Mouse (Mus musculus) limb, embryonic 12.5 days (tissue): Measurements from ENCODE around the gene Figla. TPM values are rescaled to one million over a fixed set of nuclear protein-coding genes. Genes with fewer than 3 reads are reported as not detected.
"Not testable (repeated sequence)": the region's sequence is repeated elsewhere in the genome, so short reads cannot be mapped to it uniquely, and the experiment has no call there.

Experiments used
- ATAC-seq: fragments of 200-750 bp; cut with Nextera tagmentation; 2 replicates; pipeline ENCODE4 v1.8.0; 2017; ENCODE audit warnings: low read depth, moderate TSS enrichment; ENCODE audit not compliant: insufficient number of reproducible peaks, insufficient read depth, low FRiP score, low TSS enrichment
- H3K27ac ChIP-seq: fragments of 300-500 bp; sonication (generic); 2 replicates; pipeline ENCODE4 v1.5.1; 2016; ENCODE audit warnings: mild to moderate bottlenecking, moderate library complexity
- H3K27me3 ChIP-seq: fragments of 300-500 bp; sonication (generic); 2 replicates; pipeline ENCODE4 v1.6.1; 2016; ENCODE audit warnings: mild to moderate bottlenecking, moderate library complexity
- H3K36me3 ChIP-seq: fragments of 300-500 bp; sonication (generic); 2 replicates; pipeline ENCODE4 v1.6.1; 2016; ENCODE audit warnings: mild to moderate bottlenecking, moderate library complexity
- H3K4me1 ChIP-seq: fragments of 300-500 bp; sonication (generic); replicated peaks from 2 replicates; pipeline ENCODE4 v1.6.1; 2016
- H3K4me2 ChIP-seq: fragments of 300-500 bp; sonication (generic); 2 replicates; pipeline ENCODE4 v1.6.1; 2016; ENCODE audit warnings: mild to moderate bottlenecking, moderate library complexity
- H3K4me3 ChIP-seq: fragments of 300-500 bp; sonication (generic); replicated peaks from 2 replicates; pipeline ENCODE4 v1.5.1; 2016; ENCODE audit warnings: mild to moderate bottlenecking
- H3K9ac ChIP-seq: fragments of 300-500 bp; sonication (generic); replicated peaks from 2 replicates; pipeline ENCODE4 v1.6.1; 2016; ENCODE audit warnings: mild to moderate bottlenecking, moderate library complexity
- H3K9me3 ChIP-seq: fragments of 300-500 bp; sonication (generic); 2 replicates; pipeline ENCODE4 v1.6.1; 2016; ENCODE audit warnings: mild to moderate bottlenecking, moderate library complexity
- WGBS: fragments of 180-500 bp; shearing (Covaris S2); methylation state at CpG from one replicate; pipeline ENCODE4 v1.1.7; 2016; 5-methylcytosine and 5-hydroxymethylcytosine counted together
- polyA plus RNA-seq: library from polyadenylated mRNA; unstranded; fragments of >200 nt; fragmentation: Nextera tagmentation; extraction: Ambion mirVana; gene quantifications from 2 replicates; pipeline ENCODE4 v1.2.1, GENCODE M21; 2016

Gene Figla
- not detected in 2 replicates for polyA plus RNA-seq

DNA sequence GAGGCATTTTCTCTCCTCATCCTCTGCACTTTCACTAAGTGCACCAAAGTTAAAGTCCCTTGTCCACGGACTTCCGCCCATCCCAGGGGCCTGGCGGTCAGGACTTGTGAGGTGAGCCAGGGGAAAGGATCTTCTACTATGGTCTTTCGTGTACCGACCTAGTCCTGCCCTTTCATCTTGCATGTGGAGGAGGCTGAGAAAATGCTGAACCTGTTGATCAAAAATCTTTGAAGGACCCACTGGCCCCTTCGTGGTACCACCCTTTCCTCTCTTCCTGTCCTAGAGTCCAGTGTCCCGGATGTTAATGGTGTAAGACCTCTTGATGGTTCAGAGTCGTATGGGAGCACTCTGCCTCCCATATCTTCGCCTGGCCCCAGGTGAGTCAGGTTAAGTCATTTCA lies at the start of gene Figla:
Gene Figla, plus strand, starts transcription at position 301 of the 400 bp plus-strand sequence.
- H3K9me3 ChIP-seq: no peaks in the 10 kb centered on the region
- no peaks in the 10 kb centered on the region for H3K4me1 ChIP-seq
- ATAC-seq: no peak
- 83% methylated on average over 9 of the region's 9 CpGs for WGBS
- no peak within 1 kb of the TSS for H3K4me2 ChIP-seq
- H3K27me3 ChIP-seq: no peaks in the 10 kb centered on the region
- H3K36me3 ChIP-seq: no peaks in the 10 kb centered on the region
- no peak within 1 kb of the TSS for H3K4me3 ChIP-seq
- H3K9ac ChIP-seq: no peak within 1 kb of the TSS
- no peak within 1 kb of the TSS for H3K27ac ChIP-seq

GRCm38 (mm10) chr6:85966686-85967085 lies 49.3 kb upstream of the Figla start:
- H3K27ac ChIP-seq: no peak overlapping the region
- no peaks in the 10 kb centered on the region for H3K9me3 ChIP-seq
- no peaks in the 10 kb centered on the region for H3K27me3 ChIP-seq
- H3K9ac ChIP-seq: no peak overlapping the region
- ATAC-seq: no peak
- H3K4me2 ChIP-seq: no peak overlapping the region
- H3K4me3 ChIP-seq: no peak overlapping the region
- 0 out of 2 replicates have a peak, but pooled peaks cover 3% of the 10 kb centered on the region for H3K4me1 ChIP-seq
- H3K36me3 ChIP-seq: no peaks in the 10 kb centered on the region
- 71% methylated on average over 4 of the region's 4 CpGs for WGBS

DNA sequence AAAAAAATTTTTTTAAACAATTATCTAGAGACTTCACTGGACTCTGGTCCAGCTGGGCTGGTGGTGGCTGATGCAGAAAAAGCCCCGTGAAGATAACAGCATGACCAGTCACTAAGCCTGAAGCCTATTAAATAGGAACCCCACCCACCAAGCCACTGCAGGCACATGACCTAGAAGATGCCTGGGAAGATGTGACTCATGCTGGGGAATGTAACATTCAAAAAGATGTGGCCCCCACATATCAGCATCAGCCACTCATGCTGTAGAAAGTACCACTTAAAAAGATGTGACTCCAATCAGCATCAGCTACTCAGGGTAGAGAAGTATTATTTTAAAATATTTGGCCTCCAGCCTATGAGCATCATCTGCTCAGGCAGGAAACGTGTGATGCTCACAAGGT lies 46.1 kb upstream of the Figla start:
- no peak overlapping the region for H3K4me2 ChIP-seq
- ATAC-seq: no peak
- 73% methylated on average over 2 of the region's 2 CpGs for WGBS
- no peak overlapping the region for H3K27ac ChIP-seq
- H3K9me3 ChIP-seq: no peaks in the 10 kb centered on the region
- no peaks in the 10 kb centered on the region for H3K4me1 ChIP-seq
- H3K4me3 ChIP-seq: no peak overlapping the region
- H3K9ac ChIP-seq: no peak overlapping the region
- H3K27me3 ChIP-seq: no peaks in the 10 kb centered on the region; the same call in 1 of the 2 replicates
- no peaks in the 10 kb centered on the region for H3K36me3 ChIP-seq

DNA sequence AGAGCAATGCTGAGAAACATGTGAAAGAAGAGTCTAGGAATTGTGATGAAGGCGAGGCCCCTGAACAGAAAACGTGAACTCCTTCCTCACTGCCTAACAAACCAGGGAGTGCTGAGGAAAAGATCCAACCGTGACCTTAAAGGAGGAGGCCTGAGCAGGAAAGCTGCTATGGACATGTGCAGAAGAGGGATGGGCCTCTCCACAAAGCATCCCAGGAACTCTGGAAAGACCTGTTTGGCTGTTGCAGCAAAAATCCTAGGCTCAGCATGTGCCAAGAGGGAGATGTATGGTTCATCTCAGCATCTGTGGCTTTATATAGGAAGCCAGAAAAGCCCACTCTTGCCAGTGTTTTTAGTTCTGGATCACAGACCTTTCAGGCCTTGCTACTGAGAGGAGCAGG lies 43.3 kb upstream of the Figla start:
- no peak overlapping the region for H3K9ac ChIP-seq
- H3K4me3 ChIP-seq: no peak overlapping the region
- H3K4me1 ChIP-seq: no peaks in the 10 kb centered on the region
- no peak overlapping the region for H3K27ac ChIP-seq
- WGBS: 78% methylated on average over 3 of the region's 3 CpGs
- H3K4me2 ChIP-seq: no peak overlapping the region
- no peaks in the 10 kb centered on the region for H3K9me3 ChIP-seq
- ATAC-seq: no peak
- no peaks in the 10 kb centered on the region for H3K36me3 ChIP-seq
- H3K27me3 ChIP-seq: no peaks in the 10 kb centered on the region; the same call in 1 of the 2 replicates

GRCm38 (mm10) chr6:85973336-85973735 lies 42.6 kb upstream of the Figla start:
- Histone ChIP-seq H3K27me3 (no peaks in the 10 kb centered on the region; the same call in 1 of the 2 replicates), H3K4me2 (no peak overlapping the region), H3K4me3 (no peak overlapping the region), H3K9ac (no peak overlapping the region), H3K27ac (no peak overlapping the region), H3K4me1 (no peaks in the 10 kb centered on the region), H3K36me3 (no peaks in the 10 kb centered on the region), H3K9me3 (0 out of 2 replicates have a peak, but pooled peaks cover 1% of the 10 kb centered on the region)
- 69% methylated on average over 3 of the region's 3 CpGs for WGBS
- ATAC-seq: no peak

DNA sequence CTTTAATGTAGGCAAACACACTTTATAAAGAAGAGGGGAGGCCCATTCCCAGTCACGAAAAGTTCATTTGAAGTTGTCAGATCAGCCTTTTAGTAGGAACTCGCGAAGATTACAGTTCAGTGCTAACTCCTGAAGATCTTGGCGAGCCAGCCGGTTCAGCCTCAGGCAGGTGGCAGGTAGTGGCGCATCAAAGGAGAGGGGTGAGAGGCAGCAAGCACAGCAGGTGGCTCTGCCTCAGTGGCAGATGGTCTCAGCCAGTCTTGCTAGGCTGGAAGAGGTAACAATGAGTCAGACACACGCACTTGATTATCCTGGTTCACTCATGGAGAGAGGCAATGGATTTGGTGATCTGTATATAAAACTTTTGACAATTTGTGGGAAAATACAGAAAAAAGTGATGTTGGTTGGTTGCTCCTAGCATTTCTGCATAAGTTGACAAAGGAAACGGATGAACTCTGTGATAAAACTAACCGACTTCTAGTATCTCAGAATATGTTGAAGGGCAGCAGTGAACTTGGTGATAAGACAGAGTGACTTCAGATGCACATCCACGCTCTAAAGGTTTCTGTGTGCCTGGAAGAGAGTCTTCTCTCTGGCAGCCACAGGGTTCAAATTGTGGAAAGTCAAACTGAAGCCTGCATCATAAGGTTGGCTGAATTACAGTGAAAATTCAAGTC lies 40.9 kb upstream of the Figla start:
- Histone ChIP-seq H3K4me1 (no peaks in the 10 kb centered on the region), H3K27ac (no peak overlapping the region), H3K4me2 (no peak overlapping the region), H3K4me3 (no peak overlapping the region), H3K36me3 (no peaks in the 10 kb centered on the region), H3K9me3 (peaks cover 8% of the 10 kb centered on the region), H3K27me3 (no peaks in the 10 kb centered on the region; the same call in 1 of the 2 replicates), H3K9ac (no peak overlapping the region)
- WGBS: 43% methylated on average over 10 of the region's 10 CpGs
- ATAC-seq: no peak

DNA sequence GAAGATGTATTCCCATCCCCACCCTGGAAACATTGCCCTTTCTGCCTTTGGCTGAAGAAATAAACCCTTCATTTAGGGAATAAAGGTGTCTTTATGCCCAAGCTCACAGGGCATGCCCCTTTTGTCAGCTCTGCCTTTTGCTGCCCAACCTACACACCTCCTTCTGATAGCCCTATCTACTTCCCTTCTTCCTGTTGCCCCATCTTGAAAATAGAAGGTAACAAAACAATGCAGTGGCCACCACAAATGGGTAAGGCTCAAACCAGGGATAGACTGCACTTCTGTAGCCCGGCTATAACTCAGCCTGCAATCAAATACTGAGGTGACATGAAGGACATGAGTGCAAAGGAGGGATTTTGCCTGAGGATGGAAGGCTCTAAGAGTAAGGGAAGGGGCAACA lies 40.2 kb upstream of the Figla start:
- H3K27me3 ChIP-seq: no peaks in the 10 kb centered on the region; the same call in 1 of the 2 replicates
- no peak for ATAC-seq
- peaks cover 8% of the 10 kb centered on the region for H3K9me3 ChIP-seq
- H3K4me1 ChIP-seq: no peaks in the 10 kb centered on the region
- no peak overlapping the region for H3K4me3 ChIP-seq
- H3K27ac ChIP-seq: no peak overlapping the region
- no peaks in the 10 kb centered on the region for H3K36me3 ChIP-seq
- H3K4me2 ChIP-seq: no peak overlapping the region
- no peak overlapping the region for H3K9ac ChIP-seq
- WGBS: 86% methylated on average over 1 of the region's 1 CpGs

GRCm38 (mm10) chr6:85976242-85976641 lies 39.7 kb upstream of the Figla start:
- WGBS: 92% methylated on average over 5 of the region's 5 CpGs
- H3K27ac ChIP-seq: no peak overlapping the region
- H3K4me3 ChIP-seq: no peak overlapping the region
- H3K9me3 ChIP-seq: peaks cover 8% of the 10 kb centered on the region
- ATAC-seq: no peak
- no peaks in the 10 kb centered on the region for H3K4me1 ChIP-seq
- no peak overlapping the region for H3K9ac ChIP-seq
- no peak overlapping the region for H3K4me2 ChIP-seq
- no peaks in the 10 kb centered on the region; the same call in 1 of the 2 replicates for H3K27me3 ChIP-seq
- H3K36me3 ChIP-seq: no peaks in the 10 kb centered on the region

GRCm38 (mm10) chr6:85978736-85979135 lies 37.2 kb upstream of the Figla start:
- H3K4me3 ChIP-seq, H3K27me3 ChIP-seq, H3K4me2 ChIP-seq, H3K9me3 ChIP-seq, H3K36me3 ChIP-seq, ATAC-seq, H3K9ac ChIP-seq, H3K4me1 ChIP-seq, H3K27ac ChIP-seq: not testable (repeated sequence)
- 79% methylated on average over 4 of the region's 4 CpGs for WGBS

DNA sequence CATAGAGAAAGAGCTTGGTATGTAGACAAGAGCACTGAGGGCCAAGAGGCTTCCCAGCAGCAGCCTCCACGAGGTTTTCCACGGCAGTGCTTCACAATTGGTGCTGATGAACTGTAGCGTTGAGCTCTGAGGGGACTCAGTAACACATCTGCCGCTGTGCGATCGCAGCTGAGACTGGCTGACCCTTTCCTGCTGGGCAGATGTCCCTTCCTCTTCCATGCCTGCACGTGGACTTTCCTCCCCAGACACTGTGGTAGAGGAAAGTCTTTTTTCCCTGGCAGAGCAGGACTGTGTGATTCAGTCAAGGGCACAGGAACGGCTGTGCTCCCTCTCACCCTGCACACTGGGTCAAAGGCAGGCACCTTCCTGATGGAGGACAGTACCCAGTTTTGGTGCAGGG lies 31.6 kb upstream of the Figla start:
- H3K4me3 ChIP-seq: no peak overlapping the region
- 84% methylated on average over 8 of the region's 8 CpGs for WGBS
- H3K9ac ChIP-seq: no peak overlapping the region
- no peak overlapping the region for H3K27ac ChIP-seq
- H3K4me2 ChIP-seq: no peak overlapping the region
- no peaks in the 10 kb centered on the region for H3K4me1 ChIP-seq
- no peak for ATAC-seq
- H3K36me3 ChIP-seq: no peaks in the 10 kb centered on the region
- no peaks in the 10 kb centered on the region for H3K27me3 ChIP-seq
- H3K9me3 ChIP-seq: no peaks in the 10 kb centered on the region

GRCm38 (mm10) chr6:85989570-85989969 lies 26.4 kb upstream of the Figla start:
- H3K9me3 ChIP-seq, H3K9ac ChIP-seq, H3K27ac ChIP-seq, ATAC-seq, H3K4me1 ChIP-seq, H3K4me2 ChIP-seq, H3K36me3 ChIP-seq, H3K4me3 ChIP-seq, H3K27me3 ChIP-seq: not testable (repeated sequence)
- WGBS: 89% methylated on average over 5 of the region's 5 CpGs

DNA sequence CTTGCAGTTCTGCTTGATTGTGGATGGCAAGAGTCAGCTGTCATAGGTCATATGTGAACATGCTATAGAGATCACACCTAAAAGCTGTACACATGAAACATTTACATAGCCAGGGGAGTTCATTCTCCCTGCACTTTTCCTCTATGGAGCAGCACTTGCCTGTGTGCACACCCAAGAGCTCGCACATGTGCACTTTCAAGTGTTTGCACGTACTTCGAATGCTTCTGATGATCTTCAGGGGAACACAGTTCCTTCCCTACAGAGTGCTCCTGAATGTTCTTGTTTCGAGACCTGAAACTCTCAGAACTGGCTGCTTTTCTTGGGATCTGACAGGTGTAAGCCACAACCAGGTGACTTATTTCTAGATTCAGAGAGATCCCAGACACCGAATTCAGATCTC lies 25.2 kb upstream of the Figla start:
- 88% methylated on average over 5 of the region's 5 CpGs for WGBS
- H3K4me3 ChIP-seq: not testable (repeated sequence)

More for the DNA sequence above, 25.2 kb upstream of the Figla start:
- not testable (repeated sequence) for H3K4me1 ChIP-seq, H3K36me3 ChIP-seq, H3K27ac ChIP-seq, H3K9ac ChIP-seq, H3K9me3 ChIP-seq, ATAC-seq, H3K4me2 ChIP-seq, H3K27me3 ChIP-seq
